Mouse (Mus musculus): ENCODE measurements at regions not wholly inside any gene's neighbourhood (a gene's known extent, or its start where the extent isn't known, plus 50 kb on each side); places are given as distances from the start of the nearest gene placed in this dataset.

- no peak for DNase-seq (ENCODE audit: low read depth, low spot score)
Measured at GRCm38 (mm10) chr9:115361191-115361590, 51.0 kb upstream of the Stt3b start.

- DNase-seq (ENCODE audit: low read depth, low spot score) = no peak
Measured at GRCm38 (mm10) chr9:115361881-115362280, 51.7 kb upstream of the Stt3b start.

GRCm38 (mm10) chr9:115362486-115362885 is 52.3 kb upstream of the Stt3b start:
- DNase-seq (ENCODE audit: low read depth, low spot score) = no peak

GRCm38 (mm10) chr9:115364919-115365861 is 55.0 kb upstream of the Stt3b start:
- no peak for DNase-seq (ENCODE audit: low read depth, low spot score)

- DNase-seq (ENCODE audit: low read depth, low spot score) = no peak
Measured at GRCm38 (mm10) chr9:115367808-115368207, 57.6 kb upstream of the Stt3b start.

GRCm38 (mm10) chr9:115380276-115380675 is 70.1 kb upstream of the Stt3b start:
- no peak for DNase-seq (ENCODE audit: low read depth, low spot score)

GRCm38 (mm10) chr9:115382824-115383475 is 72.7 kb upstream of the Stt3b start:
- DNase-seq (ENCODE audit: low read depth, low spot score) = no peak

- DNase-seq (ENCODE audit: low read depth, low spot score) = no peak
Measured at GRCm38 (mm10) chr9:115383935-115384334, 73.7 kb upstream of the Stt3b start.

GRCm38 (mm10) chr9:115384345-115384744 is 74.1 kb upstream of the Stt3b start:
- DNase-seq (ENCODE audit: low read depth, low spot score) = no peak

- no peak for DNase-seq (ENCODE audit: low read depth, low spot score)
Measured at GRCm38 (mm10) chr9:115387471-115388360, 77.5 kb upstream of the Stt3b start.

- no peak for DNase-seq (ENCODE audit: low read depth, low spot score)
Measured at GRCm38 (mm10) chr9:115388361-115388759, 78.1 kb upstream of the Stt3b start.

GRCm38 (mm10) chr9:115389082-115389481 is 78.9 kb upstream of the Stt3b start:
- no peak for DNase-seq (ENCODE audit: low read depth, low spot score)

- DNase-seq (ENCODE audit: low read depth, low spot score) = no peak
Measured at GRCm38 (mm10) chr9:115390880-115391281, 80.7 kb upstream of the Stt3b start.

- DNase-seq (ENCODE audit: low read depth, low spot score) = no peak
Measured at GRCm38 (mm10) chr9:115395511-115395910, 85.3 kb upstream of the Stt3b start.

GRCm38 (mm10) chr9:115400461-115400860 is 90.2 kb upstream of the Stt3b start:
- no peak for DNase-seq (ENCODE audit: low read depth, low spot score)

- DNase-seq (ENCODE audit: low read depth, low spot score) = no peak
Measured at GRCm38 (mm10) chr9:115401405-115402151, 91.4 kb upstream of the Stt3b start.

GRCm38 (mm10) chr9:115402661-115403060 is 92.4 kb upstream of the Stt3b start:
- DNase-seq (ENCODE audit: low read depth, low spot score) = no peak

GRCm38 (mm10) chr9:115403354-115403968 is 93.2 kb upstream of the Stt3b start:
- no peak for DNase-seq (ENCODE audit: low read depth, low spot score)

- no peak for DNase-seq (ENCODE audit: low read depth, low spot score)
Measured at GRCm38 (mm10) chr9:115407901-115408470, 97.8 kb upstream of the Stt3b start.

- DNase-seq (ENCODE audit: low read depth, low spot score) = no peak
Measured at GRCm38 (mm10) chr9:115408886-115409285, 98.7 kb upstream of the Stt3b start.

All from retina, postnatal 7 days (tissue).